Mouse (Mus musculus) testis, adult 2 months (tissue): ENCODE data around the gene Prex1.

ENCODE experiments used
- CTCF ChIP-seq: fragments of 200-500 bp; IDR thresholded peaks from 2 replicates; pipeline ENCODE4 v1.5.1; 2012; ENCODE audit warnings: low read depth, mild to moderate bottlenecking, inconsistent platforms, low read length, moderate library complexity; ENCODE audit not compliant: control insufficient read depth, insufficient read depth, insufficient replicate concordance
- POLR2A ChIP-seq: fragments of 200-500 bp; IDR thresholded peaks from 2 replicates; pipeline ENCODE4 v1.6.1; 2012; ENCODE audit warnings: low read depth, mild to moderate bottlenecking, inconsistent platforms, low read length, moderate library complexity; ENCODE audit not compliant: control insufficient read depth

GRCm38 (mm10) chr2:166549069-166549468 is 164.6 kb downstream of the Prex1 start:
- TF ChIP-seq CTCF (no peak), POLR2A (no peak)
